Mouse (Mus musculus) ovary, postnatal 10 days (tissue): ENCODE results near the gene Cfap126.

Experiments
- DNase-seq: peaks from one replicate; pipeline ENCODE4 v3.0.0; 2022; ENCODE audit warnings: low spot score

Gene Cfap126

GRCm38 (mm10) chr1:171096110-171096964 lies 17.4 kb upstream of the Cfap126 start:
- no peak for DNase-seq

GRCm38 (mm10) chr1:171097136-171097535 lies 16.6 kb upstream of the Cfap126 start:
- no peak for DNase-seq

GRCm38 (mm10) chr1:171097612-171098011 lies 16.1 kb upstream of the Cfap126 start:
- no peak for DNase-seq

GRCm38 (mm10) chr1:171101033-171101432 lies 12.7 kb upstream of the Cfap126 start:
- DNase-seq = no peak

- DNase-seq = peak; percentile 89
Observed at GRCm38 (mm10) chr1:171101733-171102546, 11.8 kb upstream of the Cfap126 start.

GRCm38 (mm10) chr1:171102547-171103177 lies 11.1 kb upstream of the Cfap126 start:
- DNase-seq = peak; percentile 84

- DNase-seq = no peak
Observed at GRCm38 (mm10) chr1:171103179-171103840, 10.4 kb upstream of the Cfap126 start.

- no peak for DNase-seq
Observed at GRCm38 (mm10) chr1:171105226-171105625, 8.5 kb upstream of the Cfap126 start.

GRCm38 (mm10) chr1:171109620-171110019 lies 4.1 kb upstream of the Cfap126 start:
- no peak for DNase-seq

- DNase-seq = peak; percentile 35
Observed at GRCm38 (mm10) chr1:171110659-171111019, 3.1 kb upstream of the Cfap126 start.

- DNase-seq = peak; percentile 87
Observed at GRCm38 (mm10) chr1:171111020-171111780, 2.5 kb upstream of the Cfap126 start.

GRCm38 (mm10) chr1:171111781-171112575 lies 1.7 kb upstream of the Cfap126 start:
- peak; percentile 45 for DNase-seq

GRCm38 (mm10) chr1:171112986-171113385 lies 732 bp upstream of the Cfap126 start:
- no peak for DNase-seq

- DNase-seq = no peak
Observed at GRCm38 (mm10) chr1:171116280-171116679, 2.6 kb downstream of the Cfap126 start.

GRCm38 (mm10) chr1:171118269-171118684 lies 4.6 kb downstream of the Cfap126 start:
- DNase-seq = peak; percentile 13

GRCm38 (mm10) chr1:171118996-171119395 lies 5.3 kb downstream of the Cfap126 start:
- no peak for DNase-seq

GRCm38 (mm10) chr1:171119405-171119804 lies 5.7 kb downstream of the Cfap126 start:
- no peak for DNase-seq

GRCm38 (mm10) chr1:171120893-171121292 lies 7.2 kb downstream of the Cfap126 start:
- no peak for DNase-seq

GRCm38 (mm10) chr1:171121839-171122238 lies 8.1 kb downstream of the Cfap126 start:
- no peak for DNase-seq

GRCm38 (mm10) chr1:171122932-171123331 lies 9.2 kb downstream of the Cfap126 start:
- no peak for DNase-seq
